Mouse (Mus musculus) R1 (cell line): Measurements from ENCODE around the gene Uxs1.
A peak's percentile ranks its signal among the peaks of the same experiment; 100 is the strongest.

Experiments
- DNase-seq: peaks from one replicate; pipeline ENCODE4 v3.0.0-alpha.2; 2018; ENCODE audit warnings: low read depth, low spot score

The Uxs1 gene

GRCm38 (mm10) chr1:43798048-43798447 lies 29.6 kb downstream of the Uxs1 start:
- no peak for DNase-seq

GRCm38 (mm10) chr1:43789765-43790164 lies 37.8 kb downstream of the Uxs1 start:
- no peak for DNase-seq

- DNase-seq: no peak
Observed at GRCm38 (mm10) chr1:43786711-43787110, 40.9 kb downstream of the Uxs1 start.

GRCm38 (mm10) chr1:43785316-43785715 lies 42.3 kb downstream of the Uxs1 start:
- no peak for DNase-seq

GRCm38 (mm10) chr1:43783186-43783585 lies 44.4 kb downstream of the Uxs1 start:
- DNase-seq: no peak

GRCm38 (mm10) chr1:43782680-43783079 lies 44.9 kb downstream of the Uxs1 start:
- no peak for DNase-seq

- DNase-seq: no peak
Observed at GRCm38 (mm10) chr1:43781672-43782071, 45.9 kb downstream of the Uxs1 start.

- no peak for DNase-seq
Observed at GRCm38 (mm10) chr1:43781195-43781594, 46.4 kb downstream of the Uxs1 start.

GRCm38 (mm10) chr1:43776106-43776505 lies 51.5 kb downstream of the Uxs1 start:
- DNase-seq: no peak

GRCm38 (mm10) chr1:43774126-43774525 lies 53.5 kb downstream of the Uxs1 start:
- DNase-seq: no peak

- DNase-seq: no peak
Observed at GRCm38 (mm10) chr1:43772694-43773093, 54.9 kb downstream of the Uxs1 start.

GRCm38 (mm10) chr1:43770032-43770431 lies 57.6 kb downstream of the Uxs1 start:
- DNase-seq: no peak

GRCm38 (mm10) chr1:43769348-43769747 lies 58.3 kb downstream of the Uxs1 start:
- no peak for DNase-seq

- no peak for DNase-seq
Observed at GRCm38 (mm10) chr1:43768385-43768990, 59.1 kb downstream of the Uxs1 start.

- DNase-seq: no peak
Observed at GRCm38 (mm10) chr1:43766328-43766727, 61.3 kb downstream of the Uxs1 start.

- no peak for DNase-seq
Observed at GRCm38 (mm10) chr1:43764481-43764880, 63.1 kb downstream of the Uxs1 start.

GRCm38 (mm10) chr1:43760085-43760484 lies 67.5 kb downstream of the Uxs1 start:
- DNase-seq: peak; percentile 16

GRCm38 (mm10) chr1:43754448-43755312 lies 72.9 kb downstream of the Uxs1 start:
- no peak for DNase-seq

GRCm38 (mm10) chr1:43738519-43738894 lies 89.1 kb downstream of the Uxs1 start:
- DNase-seq: no peak

GRCm38 (mm10) chr1:43737812-43738518 lies 89.6 kb downstream of the Uxs1 start:
- DNase-seq: peak; percentile 73

- DNase-seq: no peak
Observed at GRCm38 (mm10) chr1:43732657-43733056, 94.9 kb downstream of the Uxs1 start.

GRCm38 (mm10) chr1:43732100-43732499 lies 95.5 kb downstream of the Uxs1 start:
- DNase-seq: peak; percentile 57
